Mouse (Mus musculus) MEL (cell line): ENCODE data around the gene Heg1. TPM values are rescaled to one million over a fixed set of nuclear protein-coding genes. Genes with fewer than 3 reads are reported as not detected.

Experiments
- DNase-seq: peaks from one replicate; pipeline ENCODE4 v3.0.0; 2011; ENCODE audit warnings: low read depth, low spot score
- H3K27ac ChIP-seq: 2 replicates; pipeline ENCODE4 v1.5.1; 2012; ENCODE audit warnings: low read depth, mild to moderate bottlenecking, control low read depth, low read length, moderate library complexity; ENCODE audit not compliant: control insufficient read depth
- H3K27me3 ChIP-seq, 2 experiments: fragments of 150-350 bp in 1 of 2; sonication (generic) in 1 of 2; 2 replicates each; pipeline ENCODE4 v1.6.1; 2012; ENCODE audit warnings: low read length in 2 of 2, mild to moderate bottlenecking in 2 of 2, improper control_type of control experiment in 1 of 2, moderate library complexity in 1 of 2; ENCODE audit not compliant: insufficient read depth in 2 of 2, control insufficient read depth in 1 of 2
- H3K36me3 ChIP-seq, 2 experiments: 2 replicates each; pipeline ENCODE4 v1.6.1; 2012 to 2014; ENCODE audit warnings: low read length in 2 of 2, improper control_type of control experiment in 1 of 2, inconsistent platforms in 1 of 2, mild to moderate bottlenecking in 1 of 2; ENCODE audit not compliant: insufficient read depth in 2 of 2, control insufficient read depth in 1 of 2
- H3K4me1 ChIP-seq, 2 experiments: fragments of 150-350 bp in 1 of 2; sonication (generic) in 1 of 2; 2 replicates each; pipeline ENCODE4 v1.6.1; 2012; ENCODE audit warnings: low read length in 2 of 2, improper control_type of control experiment in 1 of 2, mild to moderate bottlenecking in 1 of 2; ENCODE audit not compliant: insufficient read depth in 2 of 2, control insufficient read depth in 1 of 2
- H3K4me3 ChIP-seq, 2 experiments: fragments of 150-350 bp in 1 of 2; sonication (generic) in 1 of 2; 2 replicates each; pipeline ENCODE4 v1.5.1; 2012; ENCODE audit warnings: low read depth in 2 of 2, low read length in 2 of 2, mild to moderate bottlenecking in 2 of 2, moderate library complexity in 2 of 2, control low read depth in 1 of 2, improper control_type of control experiment in 1 of 2; ENCODE audit not compliant: control insufficient read depth in 1 of 2, insufficient read depth in 1 of 2
- H3K79me2 ChIP-seq: 2 replicates; pipeline ENCODE4 v1.6.1; 2012; ENCODE audit warnings: mild to moderate bottlenecking, low read length, moderate library complexity; ENCODE audit not compliant: control insufficient read depth, poor library complexity, insufficient read depth
- H3K9ac ChIP-seq: 2 replicates; pipeline ENCODE4 v1.6.1; 2012; ENCODE audit warnings: low read depth, mild to moderate bottlenecking, control low read depth, low read length, moderate library complexity; ENCODE audit not compliant: control insufficient read depth, poor library complexity, severe bottlenecking
- H3K9me3 ChIP-seq: fragments of 150-350 bp; sonication (generic); replicated peaks from 2 replicates; pipeline ENCODE4 v1.6.1; 2012; ENCODE audit warnings: mild to moderate bottlenecking, low read length, improper control_type of control experiment, moderate library complexity; ENCODE audit not compliant: insufficient read depth
- BHLHE40 ChIP-seq: IDR thresholded peaks from 2 replicates; pipeline ENCODE4 v1.6.1; 2012; ENCODE audit warnings: low read depth, mild to moderate bottlenecking, inconsistent platforms, low read length, improper control_type of control experiment, borderline replicate concordance
- CHD1 ChIP-seq: IDR thresholded peaks from 2 replicates; pipeline ENCODE4 v1.6.1; 2012; ENCODE audit warnings: low read depth, mild to moderate bottlenecking, inconsistent platforms, low read length, improper control_type of control experiment
- CTCF ChIP-seq, 3 experiments: IDR thresholded peaks in 2 of 3; conservative IDR thresholded peaks in 1 of 3; 2 replicates each; pipeline ENCODE4 v1.5.1; 2011 to 2012; ENCODE audit warnings: low read length in 3 of 3, low read depth in 2 of 3, mild to moderate bottlenecking in 2 of 3, improper control_type of control experiment in 1 of 3, inconsistent platforms in 1 of 3, mixed read lengths in 1 of 3, moderate library complexity in 1 of 3; ENCODE audit not compliant: control insufficient read depth in 1 of 3, insufficient read depth in 1 of 3, poor library complexity in 1 of 3, severe bottlenecking in 1 of 3
- ELF1 ChIP-seq: IDR thresholded peaks from 2 replicates; pipeline ENCODE4 v1.6.1; 2014; ENCODE audit warnings: low read depth, mild to moderate bottlenecking, inconsistent platforms, low read length, improper control_type of control experiment, moderate library complexity
- GATA1 ChIP-seq: IDR thresholded peaks from 2 replicates; pipeline ENCODE4 v1.6.1; 2011; ENCODE audit warnings: low read depth, low read length, improper control_type of control experiment
- KAT2A ChIP-seq: conservative IDR thresholded peaks from 2 replicates; pipeline ENCODE4 v1.6.1; 2012; ENCODE audit warnings: low read depth, low read length, improper control_type of control experiment, inconsistent platforms
- MAFK ChIP-seq: IDR thresholded peaks from 2 replicates; pipeline ENCODE4 v1.6.1; 2011; ENCODE audit warnings: low read depth, mild to moderate bottlenecking, low read length, improper control_type of control experiment, borderline replicate concordance
- MAX ChIP-seq: IDR thresholded peaks from 2 replicates; pipeline ENCODE4 v1.6.1; 2011; ENCODE audit warnings: low read length, improper control_type of control experiment
- MXI1 ChIP-seq: IDR thresholded peaks from 2 replicates; pipeline ENCODE4 v1.6.1; 2011; ENCODE audit warnings: mild to moderate bottlenecking, low read depth, low read length, improper control_type of control experiment
- NELFE ChIP-seq: IDR thresholded peaks from 2 replicates; pipeline ENCODE4 v1.6.1; 2011; ENCODE audit warnings: low read depth, low read length, improper control_type of control experiment
- NRF1 ChIP-seq: IDR thresholded peaks from 2 replicates; pipeline ENCODE4 v1.6.1; 2014; ENCODE audit warnings: low read depth, mild to moderate bottlenecking, inconsistent platforms, low read length, improper control_type of control experiment, moderate library complexity; ENCODE audit not compliant: poor library complexity, insufficient read depth, severe bottlenecking
- POLR2A ChIP-seq, 2 experiments: IDR thresholded peaks; 2 replicates each; pipeline ENCODE4 v1.6.1; 2011 to 2012; ENCODE audit warnings: low read length in 2 of 2, mild to moderate bottlenecking in 2 of 2, control low read depth in 1 of 2, improper control_type of control experiment in 1 of 2, low read depth in 1 of 2, moderate library complexity in 1 of 2; ENCODE audit not compliant: control insufficient read depth in 1 of 2, insufficient read depth in 1 of 2, poor library complexity in 1 of 2
- POLR2AphosphoS2 ChIP-seq: IDR thresholded peaks from 2 replicates; pipeline ENCODE4 v1.6.1; 2011; ENCODE audit warnings: low read length, improper control_type of control experiment
- RAD21 ChIP-seq: IDR thresholded peaks from 2 replicates; pipeline ENCODE4 v1.6.1; 2011; ENCODE audit warnings: mild to moderate bottlenecking, low read depth, low read length, improper control_type of control experiment
- RCOR1 ChIP-seq: IDR thresholded peaks from 2 replicates; pipeline ENCODE4 v1.6.1; 2012; ENCODE audit warnings: low read depth, mild to moderate bottlenecking, inconsistent platforms, low read length, improper control_type of control experiment
- TAL1 ChIP-seq: IDR thresholded peaks from 2 replicates; pipeline ENCODE4 v1.6.1; 2012; ENCODE audit warnings: mild to moderate bottlenecking, inconsistent platforms, low read length, moderate library complexity, mixed read lengths
- TBP ChIP-seq: IDR thresholded peaks from 2 replicates; pipeline ENCODE4 v1.8.0; 2011; ENCODE audit warnings: low read depth, low read length, improper control_type of control experiment
- USF2 ChIP-seq, 2 experiments: IDR thresholded peaks; 2 replicates each; pipeline ENCODE4 v1.6.1; 2011 to 2012; ENCODE audit warnings: improper control_type of control experiment in 2 of 2, low read length in 2 of 2, borderline replicate concordance in 1 of 2, inconsistent platforms in 1 of 2, low read depth in 1 of 2, mild to moderate bottlenecking in 1 of 2; ENCODE audit not compliant: insufficient read depth in 1 of 2
- ZMIZ1 ChIP-seq: IDR thresholded peaks from 2 replicates; pipeline ENCODE4 v1.6.1; 2012; ENCODE audit warnings: low read depth, mild to moderate bottlenecking, inconsistent platforms, low read length, improper control_type of control experiment, moderate library complexity
- polyA plus RNA-seq, 2 experiments: library from polyadenylated mRNA; stranded (reverse) in 1 of 2; unstranded in 1 of 2; fragments of >175 nt in 1 of 2; fragments of >200 nt in 1 of 2; gene quantifications; 2 replicates each; pipeline versions ENCODE4 v1.2.1 to v1.2.4; 2012; ENCODE audit warnings: low replicate concordance in 2 of 2, low read depth in 1 of 2; ENCODE audit not compliant: insufficient read length in 2 of 2, insufficient read depth in 1 of 2, missing spikeins in 1 of 2
- total RNA-seq: library from RNA; depleted of rRNA; stranded (reverse); fragments of 300-350 nt; gene quantifications from 2 replicates; pipeline ENCODE4 v1.2.3, GENCODE M21; 2012

Gene Heg1
- total and polyA plus RNA-seq, 3 experiments = 4.1 to 72.0 (median 6.9) TPM

GRCm38 (mm10) chr16:33697576-33698276 is 13.6 kb downstream of the Heg1 start:
- no peaks in the 10 kb centered on the region for H3K79me2 ChIP-seq
- no peak overlapping the region for H3K27ac ChIP-seq
- no peak for DNase-seq
- H3K9me3 ChIP-seq = no peaks in the 10 kb centered on the region
- no peak overlapping the region for H3K4me3 ChIP-seq
- H3K27me3 ChIP-seq = no peaks in the 10 kb centered on the region
- no peak for TF ChIP-seq USF2 (IDR thresholded peaks at IDR 0.05; ENCODE audit: borderline replicate concordance in 1 of 2, insufficient read depth in 1 of 2, low read depth in 1 of 2, low read length in 2 of 2)
- TF ChIP-seq MAX = no peak
- TF ChIP-seq BHLHE40 = no peak
- no peak for TF ChIP-seq MAFK
- TF ChIP-seq CHD1 = no peak
- no peak for TF ChIP-seq MXI1
- TF ChIP-seq TBP = no peak
- TF ChIP-seq RAD21 = no peak
- no peak for TF ChIP-seq GATA1
- no peak for TF ChIP-seq POLR2A (IDR thresholded peaks at IDR 0.05; ENCODE audit: control insufficient read depth in 1 of 2, insufficient read depth in 1 of 2, low read depth in 1 of 2, low read length in 2 of 2, poor library complexity in 1 of 2)
- no peak for TF ChIP-seq NRF1
- TF ChIP-seq POLR2AphosphoS2 = no peak
- TF ChIP-seq NELFE = no peak
- TF ChIP-seq KAT2A = no peak
- TF ChIP-seq CTCF (IDR thresholded peaks at IDR 0.05 in 2 of 3, conservative IDR thresholded peaks at IDR 0.05 in 1 of 3; ENCODE audit: control insufficient read depth in 1 of 3, insufficient read depth in 1 of 3, low read depth in 2 of 3, low read length in 3 of 3, poor library complexity in 1 of 3, severe bottlenecking in 1 of 3) = no peak
- no peak for TF ChIP-seq TAL1
- TF ChIP-seq ZMIZ1 = no peak
- TF ChIP-seq ELF1 = no peak
- TF ChIP-seq, all 39 proteins: peak for 0
- Histone ChIP-seq H3K36me3 (no peaks in the 10 kb centered on the region), H3K9ac (no peak overlapping the region), H3K4me1 (no peaks in the 10 kb centered on the region)

- no peaks in the 10 kb centered on the region for H3K79me2 ChIP-seq
- no peaks in the 10 kb centered on the region for H3K27me3 ChIP-seq
- no peak overlapping the region for H3K4me3 ChIP-seq
- no peaks in the 10 kb centered on the region for H3K4me1 ChIP-seq
- H3K36me3 ChIP-seq = no peaks in the 10 kb centered on the region
- no peak overlapping the region for H3K9ac ChIP-seq
- DNase-seq = no peak
- TF ChIP-seq CTCF (IDR thresholded peaks at IDR 0.05 in 2 of 3, conservative IDR thresholded peaks at IDR 0.05 in 1 of 3; ENCODE audit: control insufficient read depth in 1 of 3, insufficient read depth in 1 of 3, low read depth in 2 of 3, low read length in 3 of 3, poor library complexity in 1 of 3, severe bottlenecking in 1 of 3) (no peak), MAFK (no peak), RCOR1 (no peak), RAD21 (no peak)
- no peak overlapping the region for H3K27ac ChIP-seq
- no peaks in the 10 kb centered on the region for H3K9me3 ChIP-seq
Observed at GRCm38 (mm10) chr16:33698277-33698790, 14.2 kb downstream of the Heg1 start.
